Mouse (Mus musculus) stomach, postnatal 0 days (tissue): ENCODE results near the gene Olfr1209. TPM values are rescaled to one million over a fixed set of nuclear protein-coding genes. Genes with fewer than 3 reads are reported as not detected.

Source experiments
- ATAC-seq: fragments of 200-750 bp; cut with Nextera tagmentation; 2 replicates; pipeline ENCODE4 v1.8.0; 2017; ENCODE audit not compliant: low FRiP score, low TSS enrichment
- DNase-seq: peaks from one replicate; pipeline ENCODE4 v3.0.0-alpha.2; 2016; ENCODE audit warnings: low spot score
- H3K27ac ChIP-seq: fragments of 300-500 bp; sonication (generic); replicated peaks from 2 replicates; pipeline ENCODE4 v1.5.1; 2014; ENCODE audit warnings: mild to moderate bottlenecking, control low read depth
- H3K27me3 ChIP-seq: fragments of 300-500 bp; sonication (generic); 2 replicates; pipeline ENCODE4 v1.6.1; 2014; ENCODE audit warnings: low read length; ENCODE audit not compliant: control insufficient read depth, insufficient read depth
- H3K36me3 ChIP-seq: fragments of 300-500 bp; sonication (generic); 2 replicates; pipeline ENCODE4 v1.6.1; 2014; ENCODE audit warnings: low read length, mixed read lengths; ENCODE audit not compliant: control insufficient read depth, insufficient read depth
- H3K4me1 ChIP-seq: fragments of 300-500 bp; sonication (generic); replicated peaks from 2 replicates; pipeline ENCODE4 v1.6.1; 2014; ENCODE audit warnings: antibody characterized with exemption; ENCODE audit not compliant: control insufficient read depth, insufficient read depth
- H3K4me2 ChIP-seq: fragments of 300-500 bp; sonication (generic); replicated peaks from 2 replicates; pipeline ENCODE4 v1.6.1; 2014; ENCODE audit warnings: low read depth, mild to moderate bottlenecking, control low read depth, moderate library complexity
- H3K4me3 ChIP-seq: fragments of 300-500 bp; sonication (generic); 2 replicates; pipeline ENCODE4 v1.5.1; 2014; ENCODE audit warnings: low read depth, low read length, control low read depth
- H3K9ac ChIP-seq: fragments of 300-500 bp; sonication (generic); 2 replicates; pipeline ENCODE4 v1.6.1; 2014; ENCODE audit warnings: mild to moderate bottlenecking, low read length, control low read depth, mixed read lengths
- H3K9me3 ChIP-seq: fragments of 300-500 bp; sonication (generic); 2 replicates; pipeline ENCODE4 v1.6.1; 2016; ENCODE audit warnings: low read length; ENCODE audit not compliant: control insufficient read depth
- CTCF ChIP-seq: IDR thresholded peaks from 2 replicates; pipeline ENCODE4 v1.5.1; 2016; ENCODE audit warnings: antibody characterized with exemption, low read depth, mild to moderate bottlenecking, moderate library complexity
- EP300 ChIP-seq: optimal IDR thresholded peaks from 2 replicates; pipeline ENCODE3; 2016; ENCODE audit warnings: antibody characterized with exemption
- WGBS: fragments of 180-500 bp; shearing (Covaris S2); extraction: QIAGEN DNeasy Blood & Tissue Kit; methylation state at CpG from one replicate; pipeline ENCODE4 v1.1.7; 2014; 5-methylcytosine and 5-hydroxymethylcytosine counted together
- polyA plus RNA-seq: library from polyadenylated mRNA; unstranded; fragments of >200 nt; fragmentation: Nextera tagmentation; extraction: Ambion mirVana; gene quantifications from 2 replicates; pipeline ENCODE4 v1.2.1, GENCODE M21; 2015

The Olfr1209 gene
- not detected in 2 replicates for polyA plus RNA-seq

DNA sequence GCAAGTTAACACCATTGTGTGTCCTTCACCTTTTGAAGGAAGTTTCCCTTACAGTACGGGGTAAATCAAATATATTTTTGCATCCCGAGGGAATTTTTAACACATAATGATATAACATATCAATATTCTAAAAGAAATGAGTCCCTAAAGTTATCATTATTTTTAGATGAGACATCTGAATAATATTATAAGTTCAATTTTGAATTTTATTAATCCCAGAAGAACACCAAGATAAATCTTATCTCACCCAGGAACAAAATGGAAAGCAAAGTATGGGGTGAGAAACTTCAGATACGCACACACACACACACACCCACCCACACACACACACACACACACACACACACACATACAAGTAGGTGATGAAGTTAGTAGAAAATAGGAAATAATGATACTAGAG lies at the start of gene Olfr1209:
Gene Olfr1209 (minus strand): TSS at position 101 of the 400 bp plus-strand sequence.
- Histone ChIP-seq H3K27ac (no peak within 1 kb of the TSS), H3K4me2 (no peak within 1 kb of the TSS), H3K36me3 (no peaks in the 10 kb centered on the region), H3K27me3 (no peaks in the 10 kb centered on the region), H3K9me3 (no peaks in the 10 kb centered on the region), H3K4me1 (no peaks in the 10 kb centered on the region), H3K4me3 (no peak within 1 kb of the TSS), H3K9ac (no peak within 1 kb of the TSS)
- TF ChIP-seq EP300 (no peak), CTCF (no peak)
- DNase-seq: no peak
- 83% methylated on average over 3 of the region's 3 CpGs for WGBS
- ATAC-seq: no peak

DNA sequence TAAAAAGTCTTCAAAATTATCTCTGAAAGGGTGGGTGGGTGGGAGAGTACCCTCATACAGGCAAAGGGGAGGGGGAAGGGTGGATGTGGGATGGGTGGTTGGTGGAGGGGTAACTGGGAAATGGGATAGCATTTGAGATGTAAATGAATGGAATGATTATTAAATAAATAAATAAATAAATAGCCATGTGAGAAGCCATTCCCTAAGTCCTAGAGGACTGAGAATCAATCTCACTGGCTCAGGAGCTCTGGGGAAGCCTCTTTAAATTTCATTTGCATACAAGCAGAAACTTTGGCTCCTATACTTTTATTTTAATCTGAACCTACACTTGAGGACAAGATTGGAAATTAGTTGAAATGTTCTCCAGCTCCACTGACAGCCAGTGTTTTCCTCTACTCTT lies 38.7 kb upstream of the Olfr1209 start, which contains the start of gene Olfr1212:
Gene Olfr1212 (plus strand): TSS at position 301 of the 400 bp plus-strand sequence.
- Histone ChIP-seq H3K4me2 (no peak within 1 kb of the TSS), H3K27me3 (no peaks in the 10 kb centered on the region), H3K9ac (no peak within 1 kb of the TSS), H3K36me3 (no peaks in the 10 kb centered on the region), H3K27ac (no peak within 1 kb of the TSS), H3K4me1 (no peaks in the 10 kb centered on the region), H3K9me3 (no peaks in the 10 kb centered on the region), H3K4me3 (no peak within 1 kb of the TSS)
- no peak for DNase-seq
- ATAC-seq: no peak
- TF ChIP-seq CTCF (no peak), EP300 (no peak)

DNA sequence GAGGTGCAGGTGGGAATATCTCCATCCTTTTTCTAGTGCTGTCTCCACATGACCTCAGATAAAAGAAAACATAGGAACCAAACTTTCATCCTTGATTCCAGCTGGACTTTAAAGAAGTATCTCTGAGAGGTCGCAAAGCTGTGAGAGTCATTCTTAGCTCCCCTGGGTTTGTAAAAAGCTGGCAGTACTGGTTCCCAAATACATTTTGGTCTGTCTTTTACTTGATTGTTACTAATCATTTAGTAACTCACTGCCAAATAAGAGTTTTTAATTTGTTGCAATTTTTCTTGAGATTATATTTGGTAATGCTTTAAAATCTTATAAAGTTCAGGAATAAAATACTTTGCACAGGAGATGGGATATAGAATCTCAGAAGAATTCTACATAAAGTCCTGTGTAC lies 23.1 kb upstream of the Olfr1209 start, which contains the start of gene Olfr1211:
Gene Olfr1211 (minus strand): TSS at position 101 of the 400 bp plus-strand sequence.
- DNase-seq (no peak), ATAC-seq (no peak)
- 81% methylated on average over 1 of the region's 1 CpGs for WGBS
- Histone ChIP-seq H3K27ac (no peak within 1 kb of the TSS), H3K4me1 (no peaks in the 10 kb centered on the region), H3K4me3 (no peak within 1 kb of the TSS), H3K9ac (no peak within 1 kb of the TSS), H3K9me3 (no peaks in the 10 kb centered on the region), H3K36me3 (no peaks in the 10 kb centered on the region), H3K27me3 (no peaks in the 10 kb centered on the region), H3K4me2 (no peak within 1 kb of the TSS)
- TF ChIP-seq CTCF: no peak
- TF ChIP-seq EP300: no peak

DNA sequence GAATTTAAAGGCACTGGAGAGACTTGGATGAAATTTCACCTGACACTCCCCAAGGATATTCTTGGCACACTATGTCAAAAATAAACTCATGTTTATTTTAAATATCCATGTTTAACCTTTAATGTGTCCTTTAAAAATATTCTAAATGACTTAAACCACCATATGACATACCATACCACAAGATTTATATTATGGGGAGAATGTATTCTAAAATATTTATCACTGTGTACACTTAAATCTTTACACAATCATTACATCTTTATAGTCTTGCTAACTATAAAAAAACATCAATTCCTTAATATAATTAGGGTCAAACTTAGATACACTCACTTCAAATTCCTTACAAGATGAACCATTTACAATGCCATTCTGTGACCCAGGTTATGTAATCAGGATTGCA lies 12.7 kb downstream of the Olfr1209 start, which contains the start of gene Olfr1208:
Gene Olfr1208 (minus strand): TSS at position 101 of the 400 bp plus-strand sequence.
- no peak for DNase-seq
- no peaks in the 10 kb centered on the region for H3K9me3 ChIP-seq
- H3K27me3 ChIP-seq: no peaks in the 10 kb centered on the region
- no peak for TF ChIP-seq CTCF
- ATAC-seq: no peak
- H3K27ac ChIP-seq: no peak within 1 kb of the TSS
- no peaks in the 10 kb centered on the region for H3K36me3 ChIP-seq
- no peaks in the 10 kb centered on the region for H3K4me1 ChIP-seq
- no peak within 1 kb of the TSS for H3K9ac ChIP-seq
- no peak within 1 kb of the TSS for H3K4me2 ChIP-seq
- no peak within 1 kb of the TSS for H3K4me3 ChIP-seq

DNA sequence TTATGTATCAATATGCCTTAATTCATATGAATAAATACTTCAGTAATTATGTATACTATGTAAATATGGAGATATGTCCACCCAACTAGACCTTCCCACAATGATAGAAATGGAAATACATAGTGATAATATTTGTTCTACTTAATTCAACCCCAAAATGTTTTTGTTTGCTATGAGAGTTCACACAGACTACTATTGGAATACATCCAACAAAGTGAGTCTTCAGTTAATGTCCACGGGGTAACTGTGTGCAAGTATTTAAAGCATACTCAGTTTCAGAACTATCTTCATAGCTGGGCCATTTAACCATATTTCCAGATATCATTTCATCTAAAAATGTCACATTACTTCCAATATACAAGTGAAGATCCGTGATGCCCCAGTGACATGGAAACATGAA lies 52.0 kb downstream of the Olfr1209 start, which contains the start of gene Olfr1206:
Gene Olfr1206 (plus strand): TSS at position 301 of the 400 bp plus-strand sequence.
- H3K27me3 ChIP-seq: no peaks in the 10 kb centered on the region
- H3K4me1 ChIP-seq: no peaks in the 10 kb centered on the region
- TF ChIP-seq EP300: no peak
- TF ChIP-seq CTCF: no peak
- no peaks in the 10 kb centered on the region for H3K36me3 ChIP-seq
- no peak within 1 kb of the TSS for H3K9ac ChIP-seq
- no peak for DNase-seq
- H3K27ac ChIP-seq: no peak within 1 kb of the TSS
- ATAC-seq: no peak
- 72% methylated on average over 2 of the region's 2 CpGs for WGBS
- H3K4me2 ChIP-seq: no peak within 1 kb of the TSS
- H3K4me3 ChIP-seq: no peak within 1 kb of the TSS
- H3K9me3 ChIP-seq: no peaks in the 10 kb centered on the region

Other genes with a start within 250 kb of the Olfr1209 start
- not detected in 2 replicates for gene Olfr1193, start 239.5 kb downstream of the Olfr1209 start, polyA plus RNA-seq
- 0.04 TPM in 1 of 2 replicates, not detected in the other for gene Olfr1195, start 226.0 kb downstream of the Olfr1209 start, polyA plus RNA-seq
- not detected in 2 replicates for gene Olfr1196, start 210.6 kb downstream of the Olfr1209 start, polyA plus RNA-seq
- gene Olfr1197, start 182.8 kb downstream of the Olfr1209 start, polyA plus RNA-seq: not detected in 2 replicates
- gene Olfr1198, start 163.8 kb downstream of the Olfr1209 start, polyA plus RNA-seq: not detected in 2 replicates
- gene Olfr1199, start 154.7 kb downstream of the Olfr1209 start, polyA plus RNA-seq: not detected in 2 replicates
- gene Olfr1200, start 144.7 kb downstream of the Olfr1209 start, polyA plus RNA-seq: not detected in 2 replicates
- gene Olfr1201, start 122.1 kb downstream of the Olfr1209 start, polyA plus RNA-seq: not detected in 2 replicates
- gene Olfr1202, start 100.7 kb downstream of the Olfr1209 start, polyA plus RNA-seq: 0.04 TPM in 1 of 2 replicates, not detected in the other
- 0.05 TPM in 1 of 2 replicates, not detected in the other for gene Olfr1205, start 85.4 kb downstream of the Olfr1209 start, polyA plus RNA-seq
- gene Olfr1204, start 65.9 kb downstream of the Olfr1209 start, polyA plus RNA-seq: not detected in 2 replicates
- not detected in 2 replicates for gene Olfr1206, start 51.9 kb downstream of the Olfr1209 start, polyA plus RNA-seq
- gene Olfr1208, start 12.8 kb downstream of the Olfr1209 start, polyA plus RNA-seq: not detected in 2 replicates
- not detected in 2 replicates for gene Olfr1211, start 23.0 kb upstream of the Olfr1209 start, polyA plus RNA-seq
- gene Olfr1212, start 38.8 kb upstream of the Olfr1209 start, polyA plus RNA-seq: not detected in 2 replicates
- not detected in 2 replicates for gene Gm13762, start 65.1 kb upstream of the Olfr1209 start, polyA plus RNA-seq
- not detected in 2 replicates for gene Olfr1214, start 77.5 kb upstream of the Olfr1209 start, polyA plus RNA-seq
- not detected in 2 replicates for gene Olfr1215, start 91.8 kb upstream of the Olfr1209 start, polyA plus RNA-seq
- gene Olfr1216, start 103.2 kb upstream of the Olfr1209 start, polyA plus RNA-seq: not detected in 2 replicates
- gene Olfr1217, start 116.9 kb upstream of the Olfr1209 start, polyA plus RNA-seq: not detected in 2 replicates
- gene Olfr1218, start 146.0 kb upstream of the Olfr1209 start, polyA plus RNA-seq: not detected in 2 replicates
- not detected in 2 replicates for gene Olfr1219, start 168.4 kb upstream of the Olfr1209 start, polyA plus RNA-seq
- gene Olfr1220, start 191.7 kb upstream of the Olfr1209 start, polyA plus RNA-seq: not detected in 2 replicates
- 0.04 TPM in 1 of 2 replicates, not detected in the other for gene Olfr1221, start 202.1 kb upstream of the Olfr1209 start, polyA plus RNA-seq
- gene Olfr1222, start 217.9 kb upstream of the Olfr1209 start, polyA plus RNA-seq: not detected in 2 replicates
- gene Olfr1223, start 236.4 kb upstream of the Olfr1209 start, polyA plus RNA-seq: not detected in 2 replicates
- gene Olfr1224-ps1, start 248.9 kb upstream of the Olfr1209 start, polyA plus RNA-seq: not detected in 2 replicates